Mouse (Mus musculus) lung, embryonic 16.5 days (tissue): ENCODE data around the gene Pik3r2. TPM values are rescaled to one million over a fixed set of nuclear protein-coding genes. Genes with fewer than 3 reads are reported as not detected.

Experiments
- ATAC-seq: fragments of 200-750 bp; cut with Nextera tagmentation; 2 replicates; pipeline ENCODE4 v1.8.0; 2017; ENCODE audit warnings: low read depth, mild to moderate bottlenecking, moderate library complexity
- H3K27ac ChIP-seq: fragments of 300-500 bp; sonication (generic); 2 replicates; pipeline ENCODE4 v1.5.1; 2014; ENCODE audit warnings: mild to moderate bottlenecking, control low read depth, low read length
- H3K27me3 ChIP-seq: fragments of 300-500 bp; sonication (generic); 2 replicates; pipeline ENCODE4 v1.6.1; 2014; ENCODE audit warnings: low read depth, low read length, mixed read lengths; ENCODE audit not compliant: control insufficient read depth, insufficient read depth
- H3K36me3 ChIP-seq: fragments of 300-500 bp; sonication (generic); 2 replicates; pipeline ENCODE4 v1.6.1; 2014; ENCODE audit warnings: low read length; ENCODE audit not compliant: control insufficient read depth, insufficient read depth
- H3K4me1 ChIP-seq: fragments of 300-500 bp; sonication (generic); replicated peaks from 2 replicates; pipeline ENCODE4 v1.6.1; 2014; ENCODE audit warnings: low read length, mixed read lengths; ENCODE audit not compliant: control insufficient read depth, insufficient read depth
- H3K4me2 ChIP-seq: fragments of 300-500 bp; sonication (generic); 2 replicates; pipeline ENCODE4 v1.6.1; 2014; ENCODE audit warnings: low read depth, low read length, control low read depth
- H3K4me3 ChIP-seq: fragments of 300-500 bp; sonication (generic); 2 replicates; pipeline ENCODE4 v1.5.1; 2014; ENCODE audit warnings: mild to moderate bottlenecking, low read length, control low read depth
- H3K9ac ChIP-seq: fragments of 300-500 bp; sonication (generic); 2 replicates; pipeline ENCODE4 v1.6.1; 2014; ENCODE audit warnings: low read length, control low read depth
- H3K9me3 ChIP-seq: fragments of 300-500 bp; sonication (generic); 2 replicates; pipeline ENCODE4 v1.6.1; 2016; ENCODE audit warnings: low read length; ENCODE audit not compliant: control insufficient read depth
- WGBS: fragments of 180-500 bp; shearing (Covaris S2); extraction: QIAGEN DNeasy Blood & Tissue Kit; methylation state at CpG from one replicate; pipeline ENCODE4 v1.1.7; 2014; 5-methylcytosine and 5-hydroxymethylcytosine counted together
- polyA plus RNA-seq: library from polyadenylated mRNA; unstranded; fragments of >200 nt; fragmentation: Nextera tagmentation; extraction: Ambion mirVana; gene quantifications from 2 replicates; pipeline ENCODE4 v1.2.1, GENCODE M21; 2015

Gene Pik3r2
- polyA plus RNA-seq, 1 experiment from 2014 or later, result 56.8 TPM

DNA sequence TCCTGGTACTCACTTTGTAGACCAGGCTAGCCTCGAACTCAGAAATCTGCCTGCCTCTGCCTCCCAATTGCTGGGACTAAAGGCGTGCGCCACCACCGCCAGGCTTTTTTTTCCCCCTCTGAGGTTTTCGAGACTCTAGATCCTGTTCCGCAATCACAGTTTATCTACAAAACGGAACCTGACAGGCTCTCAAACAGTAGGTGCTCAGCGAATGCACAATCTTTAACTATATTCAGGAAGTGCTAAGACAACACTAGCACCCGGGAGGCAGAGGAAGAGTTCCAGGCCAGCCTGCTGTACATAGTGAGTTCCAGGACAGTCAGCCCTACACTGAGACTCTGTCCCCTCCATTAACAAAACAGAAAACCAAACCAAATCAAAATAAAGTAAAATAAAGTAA, 11.2 kb downstream of the Pik3r2 start:
- no peak for ATAC-seq
- WGBS, result 63% methylated on average over 9 of the region's 9 CpGs
- Histone ChIP-seq H3K27me3 (no peaks in the 10 kb centered on the region), H3K4me3 (peak overlapping the region; percentile 57), H3K36me3 (peaks cover 6% of the 10 kb centered on the region), H3K4me2 (peak overlapping the region; percentile 95), H3K27ac (no peak overlapping the region), H3K9me3 (no peaks in the 10 kb centered on the region), H3K4me1 (peaks cover 13% of the 10 kb centered on the region), H3K9ac (peak overlapping the region; percentile 73)

DNA sequence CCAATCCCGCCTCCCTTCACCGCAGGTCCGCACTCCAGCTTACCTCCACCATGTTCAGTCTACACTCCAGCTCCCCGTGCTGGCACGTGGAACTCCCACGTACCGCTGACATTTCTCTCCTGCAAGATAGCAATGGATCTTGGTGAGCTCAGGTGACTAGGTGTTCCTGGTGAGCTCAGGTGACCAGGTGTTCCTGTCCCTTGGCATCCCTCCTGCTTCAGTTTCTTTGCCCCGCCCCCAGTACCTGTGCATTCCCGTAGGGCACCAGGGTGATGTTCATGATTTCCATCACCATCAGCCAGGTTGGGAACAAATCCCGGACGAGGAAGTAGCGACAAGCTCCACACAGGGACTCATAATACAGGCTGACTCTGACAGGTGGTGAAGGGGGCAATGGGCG, 11.8 kb downstream of the Pik3r2 start:
- no peak overlapping the region for H3K4me2 ChIP-seq
- H3K36me3 ChIP-seq, result peaks cover 6% of the 10 kb centered on the region
- ATAC-seq, result no peak
- H3K9ac ChIP-seq, result no peak overlapping the region
- peaks cover 20% of the 10 kb centered on the region for H3K4me1 ChIP-seq
- H3K9me3 ChIP-seq, result no peaks in the 10 kb centered on the region
- no peaks in the 10 kb centered on the region for H3K27me3 ChIP-seq
- 91% methylated on average over 13 of the region's 13 CpGs for WGBS
- no peak overlapping the region for H3K4me3 ChIP-seq
- H3K27ac ChIP-seq, result no peak overlapping the region

DNA sequence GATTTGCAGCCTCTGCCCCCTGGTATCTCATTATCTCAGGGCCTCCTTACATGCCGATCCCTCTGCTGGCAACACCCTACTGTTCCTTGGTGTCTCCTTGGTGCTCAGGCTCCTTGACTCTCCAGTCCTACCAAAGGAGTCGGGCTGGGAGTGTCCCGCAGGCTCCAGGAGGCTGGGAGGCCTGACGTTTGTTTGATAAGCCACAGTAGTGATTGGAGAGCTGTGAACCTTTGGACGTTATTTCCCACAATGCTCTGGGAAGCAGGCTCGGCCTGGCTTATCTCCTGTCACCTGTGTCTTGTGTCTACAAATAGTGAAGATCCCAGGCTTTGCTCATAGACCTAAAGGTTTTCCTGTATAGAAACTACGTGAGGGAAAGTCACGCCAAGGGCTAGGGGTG, 12.5 kb downstream of the Pik3r2 start:
- Histone ChIP-seq H3K4me1 (peaks cover 25% of the 10 kb centered on the region), H3K36me3 (peaks cover 6% of the 10 kb centered on the region), H3K27me3 (no peaks in the 10 kb centered on the region), H3K4me2 (no peak overlapping the region), H3K9me3 (no peaks in the 10 kb centered on the region), H3K27ac (no peak overlapping the region), H3K4me3 (no peak overlapping the region), H3K9ac (no peak overlapping the region)
- no peak for ATAC-seq
- 62% methylated on average over 8 of the region's 8 CpGs for WGBS

DNA sequence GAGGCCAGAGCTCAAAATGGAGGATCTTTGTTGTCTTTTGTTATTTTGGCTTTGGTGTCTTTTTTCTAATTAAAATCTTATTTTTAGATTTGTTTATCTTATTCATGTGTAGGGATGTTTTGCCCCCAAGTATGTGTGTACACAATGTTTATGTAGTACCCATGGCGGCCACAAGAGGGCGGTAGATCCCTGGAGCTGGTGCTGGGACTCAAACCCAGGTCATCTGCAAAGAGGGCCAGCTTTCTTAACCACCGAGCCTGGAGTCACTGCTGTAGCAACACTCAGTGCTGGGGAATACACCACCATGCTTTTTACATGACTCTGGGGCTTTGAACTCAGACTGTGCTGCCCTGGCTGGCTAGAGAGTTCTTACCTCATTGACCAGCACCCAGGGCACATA, 13.2 kb downstream of the Pik3r2 start:
- H3K4me1 ChIP-seq, result peaks cover 32% of the 10 kb centered on the region
- no peak for ATAC-seq
- no peak overlapping the region for H3K27ac ChIP-seq

DNA sequence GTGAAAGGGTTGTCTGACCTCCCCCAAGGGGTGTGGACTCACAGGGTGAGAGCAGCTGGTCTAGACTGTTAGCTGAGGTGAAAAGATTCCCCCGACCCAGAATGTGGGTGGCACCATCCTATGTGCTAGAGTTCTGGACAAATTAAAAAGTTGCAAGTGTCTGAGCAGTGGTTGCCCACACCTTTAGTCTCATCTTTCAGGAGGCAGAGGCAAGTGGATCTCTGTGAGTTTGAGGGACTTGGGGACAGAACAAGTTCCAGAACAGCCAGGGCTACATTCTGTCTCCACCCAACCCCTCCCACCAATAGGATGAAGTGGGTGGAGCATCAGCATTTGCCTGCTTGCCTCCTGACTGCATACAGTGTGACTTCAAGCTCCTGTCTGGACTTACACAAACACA, 14.4 kb downstream of the Pik3r2 start:
- 81% methylated on average over 1 of the region's 1 CpGs for WGBS
- Histone ChIP-seq H3K4me1 (peaks cover 32% of the 10 kb centered on the region), H3K27me3 (no peaks in the 10 kb centered on the region), H3K9ac (no peak overlapping the region), H3K4me3 (no peak overlapping the region), H3K36me3 (peaks cover 4% of the 10 kb centered on the region; the same call in 1 of the 2 replicates), H3K9me3 (no peaks in the 10 kb centered on the region), H3K4me2 (no peak overlapping the region), H3K27ac (no peak overlapping the region)
- no peak for ATAC-seq

More for the DNA sequence above, 13.2 kb downstream of the Pik3r2 start:
- H3K4me2 ChIP-seq, result no peak overlapping the region
- H3K9ac ChIP-seq, result no peak overlapping the region
- H3K4me3 ChIP-seq, result no peak overlapping the region
- peaks cover 2% of the 10 kb centered on the region for H3K36me3 ChIP-seq
- H3K27me3 ChIP-seq, result no peaks in the 10 kb centered on the region
- 10% methylated on average over 3 of the region's 3 CpGs for WGBS
- H3K9me3 ChIP-seq, result no peaks in the 10 kb centered on the region

DNA sequence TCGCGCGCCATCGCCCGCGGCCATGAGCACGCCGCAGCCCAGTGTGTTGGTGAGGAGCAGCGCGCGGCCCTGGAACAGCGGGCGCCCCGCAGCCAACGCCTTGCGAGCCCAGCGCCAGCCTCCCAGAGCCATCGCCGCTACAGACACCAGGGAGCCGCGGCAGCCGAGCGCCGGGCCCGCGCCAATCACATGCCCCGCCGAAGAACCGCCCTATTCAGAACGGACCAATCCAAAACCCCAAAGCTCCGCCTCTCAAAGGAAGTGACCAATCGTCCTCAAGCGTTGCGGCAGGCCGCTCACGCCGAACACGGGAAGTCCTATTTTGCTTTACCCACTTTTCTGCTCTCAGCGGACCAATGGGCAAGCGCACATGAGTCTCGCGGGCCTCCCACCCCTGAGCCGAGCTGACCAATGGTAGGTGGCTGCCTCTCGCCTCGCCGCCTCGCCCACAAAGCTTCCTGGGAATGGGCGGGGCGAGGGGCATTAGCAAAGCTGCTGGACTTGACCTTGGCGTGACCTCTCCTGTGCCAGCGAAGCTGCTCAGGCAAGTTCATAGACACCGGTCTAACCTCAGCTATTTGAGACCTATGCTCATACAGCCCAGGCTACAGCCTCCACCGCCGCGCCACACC, 15.6 kb downstream of the Pik3r2 start, which contains the start of gene Mpv17l2:
Gene Mpv17l2 (minus strand): TSS at position 172 of the 632 bp plus-strand sequence.
- Histone ChIP-seq H3K27ac (peak within 1 kb of the TSS; percentile 58), H3K27me3 (no peaks in the 10 kb centered on the region), H3K4me3 (peak within 1 kb of the TSS; percentile 70), H3K9ac (peak within 1 kb of the TSS; percentile 86), H3K4me1 (peaks cover 22% of the 10 kb centered on the region), H3K4me2 (peak within 1 kb of the TSS; percentile 99), H3K9me3 (no peaks in the 10 kb centered on the region), H3K36me3 (peaks cover 12% of the 10 kb centered on the region)
- peak; percentile 96 for ATAC-seq
- 1% methylated on average over 55 of the region's 55 CpGs for WGBS

DNA sequence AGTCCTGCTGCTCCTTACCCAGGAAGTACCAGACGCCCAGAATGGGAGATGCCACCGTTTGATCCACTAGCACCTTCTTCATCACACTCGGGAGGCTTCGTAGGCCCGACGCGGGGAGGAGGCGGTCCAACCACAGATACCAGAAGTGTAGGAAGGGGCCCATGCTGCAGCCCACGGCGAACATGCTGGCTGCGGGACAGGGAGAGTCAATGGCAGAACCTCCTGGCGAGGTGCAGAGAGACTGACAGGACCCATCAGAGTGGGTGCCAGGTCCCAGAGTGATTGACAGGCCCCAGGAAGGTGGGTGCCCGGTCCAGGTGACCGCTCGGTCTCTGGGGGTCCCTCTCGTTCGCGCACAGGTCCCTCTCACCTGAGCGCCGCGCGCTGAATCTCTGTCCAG, 16.2 kb downstream of the Pik3r2 start:
- peak overlapping the region; percentile 99 for H3K4me2 ChIP-seq
- H3K4me1 ChIP-seq, result peaks cover 22% of the 10 kb centered on the region
- peaks cover 12% of the 10 kb centered on the region for H3K36me3 ChIP-seq
- no peaks in the 10 kb centered on the region for H3K27me3 ChIP-seq
- peak overlapping the region; percentile 32; the same call in 1 of the 2 replicates for H3K27ac ChIP-seq
- H3K4me3 ChIP-seq, result peak overlapping the region; percentile 70
- no peaks in the 10 kb centered on the region for H3K9me3 ChIP-seq
- H3K9ac ChIP-seq, result peak overlapping the region; percentile 86
- no peak; the same call in 1 of the 2 replicates for ATAC-seq
- 0% methylated on average over 22 of the region's 22 CpGs for WGBS

DNA sequence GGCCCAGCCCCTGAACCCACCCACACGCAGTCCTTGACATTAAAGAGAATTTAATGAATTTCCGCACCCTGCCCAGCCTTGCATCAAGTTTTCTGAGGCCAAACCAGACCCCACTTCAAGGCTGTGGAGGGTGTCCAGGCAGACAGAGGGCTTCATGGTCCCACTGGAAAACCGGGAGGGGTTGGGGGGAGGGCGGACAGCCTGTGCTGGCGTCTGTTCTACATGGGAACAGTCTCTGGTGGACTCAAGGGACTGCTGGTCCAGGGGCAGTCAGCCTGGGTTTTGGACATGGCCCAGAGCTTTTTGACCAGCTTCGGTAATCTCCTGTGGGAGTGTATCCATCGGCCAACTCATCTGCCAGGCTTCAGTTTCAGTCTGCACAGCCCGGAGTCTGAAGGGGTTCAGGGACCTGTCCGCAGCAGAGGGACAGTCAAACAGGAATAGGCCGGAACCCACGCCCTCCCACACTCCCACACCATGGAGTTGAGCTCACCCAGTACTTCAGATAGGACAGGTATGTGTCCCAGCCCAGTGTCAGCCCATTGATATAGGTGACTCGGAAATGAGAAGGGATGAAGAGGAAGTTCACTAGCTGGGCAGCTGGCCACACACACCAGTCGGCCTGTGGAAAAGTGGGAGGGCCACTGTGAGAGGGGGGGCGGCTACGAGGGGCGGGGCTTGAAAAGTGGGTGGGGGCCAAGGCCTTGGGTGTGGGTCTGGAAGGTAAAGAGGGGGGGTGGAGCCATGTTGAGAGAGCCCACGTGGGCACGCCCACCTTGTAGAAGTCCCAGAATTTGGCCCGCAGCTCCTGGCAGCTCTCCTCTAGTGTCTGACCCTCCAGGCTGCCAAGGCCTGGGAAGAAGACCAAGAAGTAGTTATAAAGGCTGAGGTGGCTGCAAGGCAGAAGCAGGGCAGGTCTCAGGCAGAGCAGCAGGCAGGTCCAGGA, 17.6 kb downstream of the Pik3r2 start:
- H3K27ac ChIP-seq, result no peak overlapping the region
- H3K9ac ChIP-seq, result no peak overlapping the region
- ATAC-seq, result no peak
- 56% methylated on average over 19 of the region's 19 CpGs for WGBS
- H3K9me3 ChIP-seq, result no peaks in the 10 kb centered on the region
- H3K27me3 ChIP-seq, result no peaks in the 10 kb centered on the region
- no peak overlapping the region for H3K4me2 ChIP-seq
- H3K4me1 ChIP-seq, result peaks cover 26% of the 10 kb centered on the region
- no peak overlapping the region for H3K4me3 ChIP-seq
- H3K36me3 ChIP-seq, result peaks cover 12% of the 10 kb centered on the region

DNA sequence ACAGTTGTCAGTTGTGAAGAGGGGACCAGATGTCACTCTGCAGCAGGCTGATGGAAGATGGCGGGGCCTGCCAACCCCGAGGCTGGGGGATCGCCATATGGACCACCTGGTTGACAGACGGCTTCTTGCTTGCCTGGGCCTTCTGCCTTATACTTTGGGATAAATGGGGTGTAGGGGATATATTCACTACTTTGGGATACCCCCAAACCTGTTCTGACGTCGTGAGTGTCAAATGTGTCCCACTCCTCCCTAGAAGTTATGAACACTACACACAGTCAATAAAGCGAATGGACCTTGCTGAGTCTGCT, 18.3 kb downstream of the Pik3r2 start:
- no peak overlapping the region for H3K9ac ChIP-seq
- ATAC-seq, result no peak
- no peak overlapping the region for H3K4me2 ChIP-seq
- peaks cover 28% of the 10 kb centered on the region for H3K4me1 ChIP-seq
- no peak overlapping the region for H3K4me3 ChIP-seq
- no peaks in the 10 kb centered on the region for H3K27me3 ChIP-seq
- H3K36me3 ChIP-seq, result peaks cover 12% of the 10 kb centered on the region
- no peak overlapping the region for H3K27ac ChIP-seq
- WGBS, result 79% methylated on average over 7 of the region's 7 CpGs
- no peaks in the 10 kb centered on the region for H3K9me3 ChIP-seq
